Mouse (Mus musculus): ENCODE measurements at regions not wholly inside any gene's neighbourhood (a gene's known extent, or its start where the extent isn't known, plus 50 kb on each side); places are given as distances from the start of the nearest gene placed in this dataset.

GRCm38 (mm10) chr1:168964467-168964904, 532.4 kb upstream of the Pbx1 start:
- TF ChIP-seq POLR2A (IDR thresholded peaks at IDR 0.05; ENCODE audit: borderline replicate concordance, extremely low read depth, insufficient read depth, insufficient read length, poor library complexity, severe bottlenecking) (no peak), CTCF (IDR thresholded peaks at IDR 0.05; ENCODE audit: borderline replicate concordance, extremely low read depth, insufficient read depth, insufficient read length) (no peak)
- DNase-seq (ENCODE audit: low read depth), result peak; percentile 76

DNA sequence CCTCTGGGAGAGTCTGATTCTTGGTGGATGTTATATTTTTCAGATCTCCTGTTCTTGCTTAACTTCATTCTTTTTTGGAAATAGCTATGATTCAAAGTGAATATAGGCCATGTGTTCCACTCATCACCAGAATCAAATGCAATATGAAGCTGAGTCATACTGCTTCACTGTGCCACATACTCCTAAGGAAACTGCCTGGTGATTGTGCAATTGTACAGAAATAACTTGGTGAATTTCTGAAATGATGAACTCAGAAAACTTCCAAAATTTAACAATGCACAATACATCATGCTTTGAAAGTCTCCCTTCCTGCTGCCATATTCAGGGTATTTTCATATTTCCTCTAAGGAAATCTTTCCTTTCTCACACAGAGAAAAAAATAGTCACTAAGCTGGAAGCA, 518.9 kb upstream of the Pbx1 start:
- no peak for TF ChIP-seq CTCF (IDR thresholded peaks at IDR 0.05; ENCODE audit: borderline replicate concordance, extremely low read depth, insufficient read depth, insufficient read length)
- no peak for TF ChIP-seq POLR2A (IDR thresholded peaks at IDR 0.05; ENCODE audit: borderline replicate concordance, extremely low read depth, insufficient read depth, insufficient read length, poor library complexity, severe bottlenecking)
- no peak for DNase-seq (ENCODE audit: low read depth)

DNA sequence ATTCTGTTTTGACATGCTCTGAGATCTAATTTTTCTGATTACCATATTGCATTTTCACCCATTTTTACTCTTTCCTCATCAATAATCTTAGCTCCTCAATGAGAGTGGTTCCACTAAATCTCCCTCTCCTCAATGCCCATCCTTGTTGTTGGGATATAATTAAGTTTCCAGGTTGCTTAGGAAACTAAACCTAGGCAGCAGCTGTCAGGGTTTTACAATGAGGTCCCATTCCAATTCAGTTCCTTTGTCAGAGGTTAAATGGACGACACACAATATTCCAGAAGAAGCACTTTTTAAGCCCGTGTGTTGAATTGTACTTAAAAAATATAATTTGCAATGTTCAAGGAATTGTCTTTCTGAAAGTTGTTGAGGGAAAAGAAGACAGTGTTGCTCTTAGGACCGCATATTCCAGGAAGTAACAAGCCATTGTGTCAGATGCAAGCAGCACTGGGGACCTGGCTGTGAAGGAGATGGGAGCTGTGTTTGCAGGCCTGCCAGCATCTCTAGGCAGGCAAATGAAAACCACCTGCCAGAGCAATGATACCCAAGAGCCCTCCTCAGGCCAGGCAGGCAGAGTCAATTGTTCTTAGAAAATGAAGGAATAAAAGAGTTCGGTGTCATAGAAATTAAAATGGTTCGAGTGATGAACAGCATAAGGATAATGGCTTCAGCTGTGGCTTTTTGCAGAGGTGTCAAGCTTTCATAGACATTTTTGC, 492.2 kb upstream of the Pbx1 start:
- DNase-seq (ENCODE audit: low read depth), result peak; percentile 66
- TF ChIP-seq CTCF (IDR thresholded peaks at IDR 0.05; ENCODE audit: borderline replicate concordance, extremely low read depth, insufficient read depth, insufficient read length), result no peak
- TF ChIP-seq POLR2A (IDR thresholded peaks at IDR 0.05; ENCODE audit: borderline replicate concordance, extremely low read depth, insufficient read depth, insufficient read length, poor library complexity, severe bottlenecking), result no peak

GRCm38 (mm10) chr1:168918331-168919076, 486.4 kb upstream of the Pbx1 start:
- no peak for TF ChIP-seq CTCF (IDR thresholded peaks at IDR 0.05; ENCODE audit: borderline replicate concordance, extremely low read depth, insufficient read depth, insufficient read length)
- TF ChIP-seq POLR2A (IDR thresholded peaks at IDR 0.05; ENCODE audit: borderline replicate concordance, extremely low read depth, insufficient read depth, insufficient read length, poor library complexity, severe bottlenecking), result no peak
- peak; percentile 65 for DNase-seq (ENCODE audit: low read depth)

- TF ChIP-seq POLR2A (IDR thresholded peaks at IDR 0.05; ENCODE audit: borderline replicate concordance, extremely low read depth, insufficient read depth, insufficient read length, poor library complexity, severe bottlenecking) (no peak), CTCF (IDR thresholded peaks at IDR 0.05; ENCODE audit: borderline replicate concordance, extremely low read depth, insufficient read depth, insufficient read length) (0 out of 2 replicates have a peak, but pooled peaks have one; percentile 7)
- peak; percentile 96 for DNase-seq (ENCODE audit: low read depth)
Observed at GRCm38 (mm10) chr1:168908684-168909175, 476.7 kb upstream of the Pbx1 start.

DNA sequence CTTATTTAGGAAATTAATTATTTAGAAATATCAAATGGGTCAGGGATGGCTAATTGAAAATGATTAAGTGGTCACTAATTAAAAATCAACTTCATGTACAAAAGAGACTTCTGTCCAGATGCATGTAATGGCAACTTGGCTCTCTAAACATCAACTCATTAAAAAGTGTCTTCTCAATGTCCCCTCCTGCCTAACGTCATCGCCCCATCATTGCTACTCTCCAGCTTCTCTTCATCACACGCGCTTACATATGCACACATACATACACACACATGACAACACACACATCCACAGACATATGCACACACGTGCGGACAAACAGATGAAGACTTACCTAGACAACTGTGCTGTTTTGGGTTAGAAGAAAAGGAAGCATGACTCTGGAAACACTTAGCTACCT, 476.1 kb upstream of the Pbx1 start:
- TF ChIP-seq CTCF (IDR thresholded peaks at IDR 0.05; ENCODE audit: borderline replicate concordance, extremely low read depth, insufficient read depth, insufficient read length), result no peak
- TF ChIP-seq POLR2A (IDR thresholded peaks at IDR 0.05; ENCODE audit: borderline replicate concordance, extremely low read depth, insufficient read depth, insufficient read length, poor library complexity, severe bottlenecking), result no peak
- peak; percentile 80 for DNase-seq (ENCODE audit: low read depth)

- TF ChIP-seq CTCF (IDR thresholded peaks at IDR 0.05; ENCODE audit: borderline replicate concordance, extremely low read depth, insufficient read depth, insufficient read length) (no peak), POLR2A (IDR thresholded peaks at IDR 0.05; ENCODE audit: borderline replicate concordance, extremely low read depth, insufficient read depth, insufficient read length, poor library complexity, severe bottlenecking) (no peak)
- DNase-seq (ENCODE audit: low read depth), result no peak
Observed at GRCm38 (mm10) chr1:168898483-168898882, 466.4 kb upstream of the Pbx1 start.

GRCm38 (mm10) chr1:168861577-168861976, 429.5 kb upstream of the Pbx1 start:
- TF ChIP-seq CTCF (IDR thresholded peaks at IDR 0.05; ENCODE audit: borderline replicate concordance, extremely low read depth, insufficient read depth, insufficient read length), result no peak

GRCm38 (mm10) chr1:168823184-168823583, 391.1 kb upstream of the Pbx1 start:
- no peak for DNase-seq (ENCODE audit: low read depth)
- TF ChIP-seq POLR2A (IDR thresholded peaks at IDR 0.05; ENCODE audit: borderline replicate concordance, extremely low read depth, insufficient read depth, insufficient read length, poor library complexity, severe bottlenecking) (no peak), CTCF (IDR thresholded peaks at IDR 0.05; ENCODE audit: borderline replicate concordance, extremely low read depth, insufficient read depth, insufficient read length) (no peak)

More at GRCm38 (mm10) chr1:168861577-168861976, 429.5 kb upstream of the Pbx1 start:
- no peak for DNase-seq (ENCODE audit: low read depth)

GRCm38 (mm10) chr1:168818381-168818780, 386.3 kb upstream of the Pbx1 start:
- TF ChIP-seq CTCF (IDR thresholded peaks at IDR 0.05; ENCODE audit: borderline replicate concordance, extremely low read depth, insufficient read depth, insufficient read length) (no peak), POLR2A (IDR thresholded peaks at IDR 0.05; ENCODE audit: borderline replicate concordance, extremely low read depth, insufficient read depth, insufficient read length, poor library complexity, severe bottlenecking) (no peak)
- DNase-seq (ENCODE audit: low read depth), result peak; percentile 53

DNA sequence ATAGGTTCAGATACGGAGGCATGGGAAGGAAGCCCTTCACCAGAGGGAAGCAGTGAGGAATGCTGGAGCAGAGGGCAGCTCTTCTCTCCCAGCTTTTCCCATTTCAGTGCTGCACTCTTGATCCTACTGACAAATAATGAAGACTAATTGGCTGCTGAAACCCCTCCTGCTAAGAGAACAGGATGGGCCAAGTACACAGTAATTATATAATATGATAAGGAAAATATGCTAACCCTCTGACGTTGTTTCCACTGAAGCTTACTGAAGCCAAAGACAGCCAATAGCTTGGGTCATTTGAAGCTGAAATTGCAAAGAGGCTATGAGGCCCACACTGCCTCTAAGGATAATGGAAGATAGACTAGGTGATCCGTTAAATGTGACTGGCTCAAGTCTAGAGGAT, 375.0 kb upstream of the Pbx1 start:
- TF ChIP-seq CTCF (IDR thresholded peaks at IDR 0.05; ENCODE audit: borderline replicate concordance, extremely low read depth, insufficient read depth, insufficient read length) (no peak), POLR2A (IDR thresholded peaks at IDR 0.05; ENCODE audit: borderline replicate concordance, extremely low read depth, insufficient read depth, insufficient read length, poor library complexity, severe bottlenecking) (no peak)
- DNase-seq (ENCODE audit: low read depth), result peak; percentile 17
